Mouse (Mus musculus) ES-E14 (cell line): Measurements from ENCODE around the gene Ugcg. TPM values are rescaled to one million over a fixed set of nuclear protein-coding genes. Genes with fewer than 3 reads are reported as not detected.

Source experiments
- DNase-seq: peaks from one replicate; pipeline ENCODE4 v3.0.0-alpha.2; 2013; ENCODE audit warnings: low read depth, low spot score
- H3K27ac ChIP-seq: 2 replicates; pipeline ENCODE4 v1.5.1; 2012; ENCODE audit warnings: low read depth, mild to moderate bottlenecking, low read length, moderate library complexity, mixed read lengths; ENCODE audit not compliant: poor library complexity, insufficient read depth, severe bottlenecking
- H3K36me3 ChIP-seq: 2 replicates; pipeline ENCODE4 v1.6.1; 2012; ENCODE audit warnings: mild to moderate bottlenecking, low read length, moderate library complexity, mixed read lengths; ENCODE audit not compliant: control insufficient read depth, poor library complexity, insufficient read depth, severe bottlenecking
- H3K4me1 ChIP-seq, 2 experiments: fragments of 150-350 bp in 1 of 2; sonication (generic) in 1 of 2; 2 replicates each; pipeline ENCODE4 v1.6.1; 2012; ENCODE audit warnings: low read length in 2 of 2, mild to moderate bottlenecking in 1 of 2, mixed read lengths in 1 of 2; ENCODE audit not compliant: control insufficient read depth in 2 of 2, insufficient read depth in 2 of 2, poor library complexity in 1 of 2
- H3K4me3 ChIP-seq, 2 experiments: fragments of 150-350 bp in 1 of 2; sonication (generic) in 1 of 2; 2 replicates each; pipeline ENCODE4 v1.5.1; 2012; ENCODE audit warnings: low read length in 2 of 2, low read depth in 1 of 2, mild to moderate bottlenecking in 1 of 2, mixed read lengths in 1 of 2; ENCODE audit not compliant: insufficient read depth in 1 of 2, poor library complexity in 1 of 2, severe bottlenecking in 1 of 2
- H3K9ac ChIP-seq: 2 replicates; pipeline ENCODE4 v1.6.1; 2012; ENCODE audit warnings: low read depth, mild to moderate bottlenecking, low read length, mixed read lengths; ENCODE audit not compliant: poor library complexity, insufficient read depth, severe bottlenecking
- H3K9me3 ChIP-seq: fragments of 150-350 bp; sonication (generic); 2 replicates; pipeline ENCODE4 v1.6.1; 2012; ENCODE audit warnings: low read depth, mild to moderate bottlenecking, low read length; ENCODE audit not compliant: control insufficient read depth, insufficient read depth
- CHD2 ChIP-seq: IDR thresholded peaks from 2 replicates; pipeline ENCODE4 v1.6.1; 2014; ENCODE audit warnings: mild to moderate bottlenecking, low read depth, low read length, inconsistent platforms
- HCFC1 ChIP-seq: IDR thresholded peaks from 2 replicates; pipeline ENCODE4 v1.6.1; 2012; ENCODE audit warnings: low read length, inconsistent platforms, borderline replicate concordance; ENCODE audit not compliant: insufficient read depth
- MAFK ChIP-seq: IDR thresholded peaks from 2 replicates; pipeline ENCODE4 v1.6.1; 2014; ENCODE audit warnings: mild to moderate bottlenecking, low read depth, low read length, inconsistent platforms; ENCODE audit not compliant: insufficient read depth
- ZC3H11A ChIP-seq: IDR thresholded peaks from 2 replicates; pipeline ENCODE4 v1.6.1; 2012; ENCODE audit warnings: low read depth, mild to moderate bottlenecking, inconsistent platforms, low read length, borderline replicate concordance
- ZNF384 ChIP-seq: IDR thresholded peaks from 2 replicates; pipeline ENCODE4 v1.6.1; 2012; ENCODE audit warnings: low read depth, low read length, inconsistent platforms
- in situ Hi-C, 2 experiments: fragments of 600-800 bp; cut with MboI; formaldehyde crosslinking; loops; one replicate each; pipeline ENCODE4 v1.15.1; 2025; ENCODE audit warnings: low sequenced_read_pairs in 2 of 2, inconsistent platforms in 1 of 2; ENCODE audit not compliant: unreplicated experiment in 2 of 2
- total RNA-seq: library from RNA; depleted of rRNA; stranded (reverse); fragments of 300-350 nt; gene quantifications from 2 replicates; pipeline ENCODE4 v1.2.3, GENCODE M21; 2012

Ugcg gene
- total RNA-seq, 1 experiment, result 56.4 TPM

- Histone ChIP-seq H3K9me3 (no peaks in the 10 kb centered on the region), H3K27ac (no peak overlapping the region), H3K4me1 (peaks cover 10 to 18% of the 10 kb centered on the region in 2 experiments), H3K4me3 (no peak overlapping the region), H3K9ac (no peak overlapping the region), H3K36me3 (no peaks in the 10 kb centered on the region)
- in situ Hi-C loops, result no loop called here
- no peak for DNase-seq
- no peak for TF ChIP-seq ZNF384
- no peak for TF ChIP-seq ZC3H11A
- no peak for TF ChIP-seq MAFK
- TF ChIP-seq HCFC1, result no peak
- TF ChIP-seq CHD2, result no peak
Measured at GRCm38 (mm10) chr4:59194731-59195496, 5.9 kb downstream of the Ugcg start.

GRCm38 (mm10) chr4:59196346-59197077, 7.5 kb downstream of the Ugcg start:
- Histone ChIP-seq H3K9ac (no peak overlapping the region), H3K4me3 (no peak overlapping the region), H3K27ac (no peak overlapping the region), H3K9me3 (no peaks in the 10 kb centered on the region), H3K4me1 (peaks cover 7 to 18% of the 10 kb centered on the region in 2 experiments), H3K36me3 (no peaks in the 10 kb centered on the region)
- DNase-seq, result no peak
- TF ChIP-seq ZC3H11A, result no peak
- TF ChIP-seq MAFK, result no peak
- TF ChIP-seq HCFC1, result no peak
- no peak for TF ChIP-seq ZNF384
- TF ChIP-seq CHD2, result no peak
- in situ Hi-C loops, result no loop called here

- H3K4me1 ChIP-seq, result peaks cover 7 to 18% of the 10 kb centered on the region in 2 experiments
- no peak for DNase-seq
- H3K9me3 ChIP-seq, result no peaks in the 10 kb centered on the region
- no peak overlapping the region for H3K4me3 ChIP-seq
- in situ Hi-C loops, result no loop called here
- H3K36me3 ChIP-seq, result no peaks in the 10 kb centered on the region
- H3K9ac ChIP-seq, result no peak overlapping the region
- no peak overlapping the region for H3K27ac ChIP-seq
- no peak for TF ChIP-seq MAFK
- no peak for TF ChIP-seq CHD2
- no peak for TF ChIP-seq ZNF384
- TF ChIP-seq HCFC1, result no peak
Measured at GRCm38 (mm10) chr4:59197078-59197424, 8.0 kb downstream of the Ugcg start.

GRCm38 (mm10) chr4:59197462-59197861, 8.4 kb downstream of the Ugcg start:
- Histone ChIP-seq H3K4me1 (peaks cover 7 to 18% of the 10 kb centered on the region in 2 experiments), H3K36me3 (no peaks in the 10 kb centered on the region), H3K9me3 (no peaks in the 10 kb centered on the region), H3K9ac (no peak overlapping the region), H3K27ac (no peak overlapping the region), H3K4me3 (no peak overlapping the region)
- in situ Hi-C loops, result no loop called here
- no peak for DNase-seq
- no peak for TF ChIP-seq MAFK
- no peak for TF ChIP-seq ZC3H11A
- TF ChIP-seq CHD2, result no peak
- TF ChIP-seq HCFC1, result no peak

- H3K36me3 ChIP-seq, result no peaks in the 10 kb centered on the region
- H3K4me1 ChIP-seq, result peaks cover 7 to 20% of the 10 kb centered on the region in 2 experiments
- DNase-seq, result no peak
- no peak for TF ChIP-seq ZNF384
- no peak for TF ChIP-seq CHD2
- TF ChIP-seq HCFC1, result no peak
- TF ChIP-seq MAFK, result no peak
- no peak for TF ChIP-seq ZC3H11A
- H3K4me3 ChIP-seq, result no peak overlapping the region
- in situ Hi-C loops, result no loop called here
- no peaks in the 10 kb centered on the region for H3K9me3 ChIP-seq
- no peak overlapping the region for H3K27ac ChIP-seq
- H3K9ac ChIP-seq, result no peak overlapping the region
Measured at GRCm38 (mm10) chr4:59199341-59199740, 10.3 kb downstream of the Ugcg start.
